Mouse (Mus musculus) urinary bladder, postnatal 25 days (tissue): ENCODE data around the gene Itih2.

Experiments
- DNase-seq: peaks from one replicate; pipeline ENCODE4 v3.0.0; 2022; ENCODE audit warnings: low spot score

Itih2 gene

GRCm38 (mm10) chr2:10108535-10109189 is 22.5 kb downstream of the Itih2 start:
- DNase-seq: no peak

- peak; percentile 28 for DNase-seq
Measured at GRCm38 (mm10) chr2:10101180-10101579, 30.0 kb downstream of the Itih2 start.

- DNase-seq: no peak
Measured at GRCm38 (mm10) chr2:10100471-10100870, 30.7 kb downstream of the Itih2 start.

- peak; percentile 51 for DNase-seq
Measured at GRCm38 (mm10) chr2:10098598-10099215, 32.5 kb downstream of the Itih2 start.

GRCm38 (mm10) chr2:10094327-10095100 is 36.7 kb downstream of the Itih2 start:
- no peak for DNase-seq

GRCm38 (mm10) chr2:10087256-10087850 is 43.8 kb downstream of the Itih2 start:
- no peak for DNase-seq

- DNase-seq: no peak
Measured at GRCm38 (mm10) chr2:10082737-10083136, 48.5 kb downstream of the Itih2 start.

- no peak for DNase-seq
Measured at GRCm38 (mm10) chr2:10081453-10082080, 49.6 kb downstream of the Itih2 start.

- peak; percentile 90 for DNase-seq
Measured at GRCm38 (mm10) chr2:10080310-10081010, 50.7 kb downstream of the Itih2 start, which contains the start of the genes Atp5c1 and Kin. Atp5c1 (minus strand) TSS chr2:10080510. Kin (plus strand) TSS chr2:10080593.

GRCm38 (mm10) chr2:10079745-10080309 is 51.4 kb downstream of the Itih2 start:
- no peak for DNase-seq

GRCm38 (mm10) chr2:10076675-10077074 is 54.5 kb downstream of the Itih2 start:
- no peak for DNase-seq

- no peak for DNase-seq
Measured at GRCm38 (mm10) chr2:10074470-10074869, 56.7 kb downstream of the Itih2 start.

- DNase-seq: no peak
Measured at GRCm38 (mm10) chr2:10071751-10072150, 59.4 kb downstream of the Itih2 start.

GRCm38 (mm10) chr2:10058836-10059235 is 72.4 kb downstream of the Itih2 start:
- DNase-seq: no peak

- DNase-seq: no peak
Measured at GRCm38 (mm10) chr2:10051996-10052395, 79.2 kb downstream of the Itih2 start.

- no peak for DNase-seq
Measured at GRCm38 (mm10) chr2:10050878-10051277, 80.3 kb downstream of the Itih2 start.

GRCm38 (mm10) chr2:10049456-10049855 is 81.7 kb downstream of the Itih2 start:
- no peak for DNase-seq

- DNase-seq: peak; percentile 91
Measured at GRCm38 (mm10) chr2:10048461-10048860, 82.7 kb downstream of the Itih2 start, which contains the start of gene Taf3. Taf3 (minus strand) TSS chr2:10048596.

- DNase-seq: peak; percentile 12
Measured at GRCm38 (mm10) chr2:10047758-10048436, 83.3 kb downstream of the Itih2 start.
